Mouse (Mus musculus) brain, embryonic 14.5 days (tissue): Measurements from ENCODE around the gene Cd83. TPM values are rescaled to one million over a fixed set of nuclear protein-coding genes. Genes with fewer than 3 reads are reported as not detected.

Experiments
- DNase-seq: peaks from one replicate; pipeline ENCODE4 v3.0.0-alpha.2; 2011; ENCODE audit warnings: low read depth
- CTCF ChIP-seq: fragments of 200-500 bp; IDR thresholded peaks from 2 replicates; pipeline ENCODE4 v1.5.1; 2012; ENCODE audit warnings: inconsistent platforms, mild to moderate bottlenecking, moderate library complexity, borderline replicate concordance; ENCODE audit not compliant: insufficient read depth, insufficient read length; ENCODE audit errors: extremely low read depth
- POLR2A ChIP-seq: fragments of 200-500 bp; IDR thresholded peaks from 2 replicates; pipeline ENCODE4 v1.6.1; 2012; ENCODE audit warnings: mild to moderate bottlenecking, inconsistent platforms, borderline replicate concordance; ENCODE audit not compliant: poor library complexity, insufficient read depth, insufficient read length, severe bottlenecking; ENCODE audit errors: extremely low read depth
- polyA plus RNA-seq: library from polyadenylated mRNA; depleted of rRNA; stranded (reverse); fragments of >200 nt; gene quantifications from 2 replicates; pipeline ENCODE4 v1.2.3, GENCODE M21; 2012; rRNA removed

Gene Cd83
- 5.9 and 9.8 TPM in 2 replicates for polyA plus RNA-seq

- no peak for TF ChIP-seq POLR2A
- no peak for TF ChIP-seq CTCF
- DNase-seq = peak; percentile 76
Observed at GRCm38 (mm10) chr13:43784725-43785711, at the start of gene Cd83. Gene Cd83, plus strand, starts transcription at chr13:43784775.

- TF ChIP-seq CTCF = peak; percentile 92
- no peak for TF ChIP-seq POLR2A
- DNase-seq = peak; percentile 97
Observed at GRCm38 (mm10) chr13:43739598-43740275, 44.8 kb upstream of the Cd83 start.

DNA sequence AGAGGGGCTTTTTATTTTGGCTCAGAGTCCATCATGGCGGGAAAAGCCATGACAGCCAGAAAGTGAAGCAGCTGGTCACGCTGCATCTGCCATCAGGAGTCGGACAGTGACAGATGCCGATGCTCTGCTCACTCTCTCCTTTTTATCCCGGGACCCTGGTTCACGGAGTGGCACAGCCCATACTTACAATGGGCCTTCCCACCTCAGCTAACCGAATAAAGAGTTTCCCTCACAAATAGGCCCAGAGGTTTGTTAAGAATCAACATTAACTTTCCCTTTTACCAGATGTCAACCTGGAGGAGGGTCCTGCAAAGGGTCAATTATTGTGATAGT is 44.3 kb upstream of the Cd83 start:
- no peak for DNase-seq
- TF ChIP-seq POLR2A = no peak
- TF ChIP-seq CTCF = no peak

- no peak for TF ChIP-seq POLR2A
- peak; percentile 31; the same call in 1 of the 2 replicates for TF ChIP-seq CTCF
- DNase-seq = no peak
Observed at GRCm38 (mm10) chr13:43742677-43743076, 41.9 kb upstream of the Cd83 start.

- no peak for DNase-seq
- no peak for TF ChIP-seq POLR2A
- TF ChIP-seq CTCF = no peak
Observed at GRCm38 (mm10) chr13:43744259-43744658, 40.3 kb upstream of the Cd83 start.

DNA sequence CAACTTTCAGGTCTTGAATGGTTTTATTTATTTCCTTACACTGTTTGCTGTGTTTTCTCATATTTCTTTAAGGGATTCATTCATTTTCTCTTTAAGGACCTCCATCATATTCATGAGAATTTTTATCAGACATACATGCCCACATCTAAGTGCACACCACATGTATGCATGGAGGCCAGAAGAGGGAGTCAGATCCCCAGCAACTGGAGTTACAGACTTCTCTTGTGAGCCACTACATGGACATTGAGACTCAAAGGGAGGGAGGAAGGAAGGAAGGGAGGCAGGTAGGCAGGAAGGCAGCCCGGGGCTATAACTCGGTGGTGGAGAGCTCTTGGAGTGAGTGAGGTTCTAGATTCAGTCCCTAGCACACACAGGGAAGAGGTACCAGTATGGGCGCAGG is 34.3 kb upstream of the Cd83 start:
- TF ChIP-seq POLR2A (no peak), CTCF (peak; percentile 15; the same call in 1 of the 2 replicates)
- DNase-seq = no peak

- TF ChIP-seq CTCF = no peak
- TF ChIP-seq POLR2A = no peak
- no peak for DNase-seq
Observed at GRCm38 (mm10) chr13:43750966-43751365, 33.6 kb upstream of the Cd83 start.

DNA sequence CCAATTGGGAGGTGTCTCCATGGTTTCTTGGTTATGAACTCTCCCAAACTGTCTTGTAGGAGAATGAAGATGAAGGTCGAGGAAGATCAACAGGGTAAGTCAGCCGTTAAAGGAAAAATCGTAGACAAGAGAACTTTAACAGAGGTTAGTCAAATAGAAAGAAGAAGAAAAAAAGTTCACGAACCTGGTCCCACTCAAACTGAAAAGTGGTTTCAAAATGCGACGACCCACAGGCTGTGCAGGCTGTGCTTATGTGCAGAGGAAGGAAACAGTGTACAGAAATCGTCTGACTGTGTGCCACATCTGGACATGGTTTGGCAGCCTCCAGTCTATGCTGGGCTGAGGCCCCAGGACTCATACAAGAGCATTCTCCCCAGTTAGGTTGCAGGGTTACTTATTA is 32.2 kb upstream of the Cd83 start:
- TF ChIP-seq POLR2A (no peak), CTCF (no peak)
- DNase-seq = no peak

- TF ChIP-seq CTCF = no peak
- TF ChIP-seq POLR2A = no peak
- no peak for DNase-seq
Observed at GRCm38 (mm10) chr13:43753652-43754051, 30.9 kb upstream of the Cd83 start.

DNA sequence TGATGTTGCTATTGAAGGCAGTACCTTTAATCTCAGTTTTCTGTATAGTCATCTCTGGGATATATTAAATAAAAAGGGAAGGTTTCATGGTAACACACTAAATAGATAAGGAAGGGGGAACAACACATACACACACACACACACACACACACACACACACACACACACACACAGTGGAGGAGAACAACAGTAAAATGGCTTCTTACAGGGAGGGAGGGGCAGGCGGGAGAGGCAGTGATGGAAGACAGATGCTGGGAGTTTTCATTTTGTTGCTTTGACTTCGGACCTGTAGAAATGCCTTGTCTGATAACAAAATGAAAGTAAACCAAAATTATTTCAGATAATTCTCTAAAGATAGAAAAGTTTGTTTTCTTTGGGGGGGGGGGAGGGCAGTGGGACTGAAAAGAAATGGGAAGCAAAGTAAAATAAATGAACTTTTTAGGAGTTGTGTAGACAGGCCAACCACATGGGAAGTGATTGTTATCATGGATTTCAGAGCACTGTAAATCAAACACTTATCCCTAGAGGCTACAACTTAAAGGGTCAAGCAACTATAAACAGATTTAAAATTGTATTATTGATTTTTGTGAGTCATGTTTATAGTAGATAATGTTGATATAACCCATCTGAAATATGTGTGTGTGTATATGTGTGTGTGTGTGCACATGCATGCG is 30.0 kb upstream of the Cd83 start:
- DNase-seq = no peak
- no peak for TF ChIP-seq CTCF
- TF ChIP-seq POLR2A = no peak

- DNase-seq = no peak
- no peak for TF ChIP-seq CTCF
- TF ChIP-seq POLR2A = no peak
Observed at GRCm38 (mm10) chr13:43755573-43755972, 29.0 kb upstream of the Cd83 start.

DNA sequence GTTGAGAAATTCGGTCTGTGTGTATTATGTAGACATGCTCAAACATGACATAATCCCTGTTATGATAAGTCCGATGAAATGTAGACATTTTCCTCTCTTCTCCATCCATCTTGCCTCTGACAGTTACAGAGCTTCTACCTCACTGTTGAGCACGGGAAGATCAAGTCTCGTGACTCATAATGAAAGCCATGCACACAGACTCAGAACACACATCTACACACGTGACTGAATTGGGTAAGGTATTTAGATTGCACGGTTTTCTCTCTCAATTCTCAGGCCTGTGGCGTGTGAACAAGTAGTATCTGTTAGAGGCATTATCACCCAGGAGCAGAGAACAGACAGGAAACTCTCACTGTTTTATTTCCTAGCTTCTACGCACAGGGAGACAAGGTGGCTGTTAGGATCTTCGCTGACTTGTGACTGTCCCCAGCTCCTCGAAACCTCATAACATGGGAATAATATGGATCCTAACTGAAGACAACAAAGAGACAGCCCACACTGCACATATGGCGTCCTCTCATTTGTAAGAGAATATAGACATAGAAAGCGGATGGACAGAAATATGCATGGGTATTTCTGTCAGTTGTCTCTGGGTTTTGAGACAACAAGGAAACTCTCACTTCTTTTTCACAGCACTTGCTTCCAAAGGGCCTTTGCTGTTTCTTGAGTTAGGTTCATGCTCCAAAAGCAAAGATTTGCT is 23.3 kb upstream of the Cd83 start:
- DNase-seq = no peak
- no peak for TF ChIP-seq CTCF
- TF ChIP-seq POLR2A = no peak
